Mouse (Mus musculus) mature B cell (primary cell): ENCODE measurements around the gene Lamb1.

Source experiments
- in situ Hi-C: fragments of 300-500 bp; cut with MboI; formaldehyde crosslinking; loops from 2 replicates; pipeline ENCODE4 v1.14.3; 2019

Lamb1 gene

DNA sequence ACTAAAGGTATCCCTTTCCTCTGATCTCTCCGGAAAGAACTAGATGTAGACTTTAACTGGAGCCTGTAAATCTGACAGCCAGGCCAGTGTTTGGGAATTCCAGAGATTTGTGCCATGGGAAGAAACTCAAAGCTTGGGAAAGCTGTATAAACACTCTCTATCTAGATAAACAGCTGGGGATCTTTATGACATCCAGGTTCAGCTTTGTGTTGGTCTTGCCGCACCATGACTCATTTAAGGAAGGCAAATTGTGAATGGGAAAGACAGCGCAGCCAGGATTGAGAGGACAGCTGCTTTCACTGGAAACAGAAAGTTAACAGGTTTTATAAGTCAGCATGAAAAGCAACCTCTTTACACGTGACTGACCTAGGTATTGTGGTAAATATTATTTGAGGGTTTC, 12.8 kb upstream of the Lamb1 start:
- in situ Hi-C loops = no loop called here

DNA sequence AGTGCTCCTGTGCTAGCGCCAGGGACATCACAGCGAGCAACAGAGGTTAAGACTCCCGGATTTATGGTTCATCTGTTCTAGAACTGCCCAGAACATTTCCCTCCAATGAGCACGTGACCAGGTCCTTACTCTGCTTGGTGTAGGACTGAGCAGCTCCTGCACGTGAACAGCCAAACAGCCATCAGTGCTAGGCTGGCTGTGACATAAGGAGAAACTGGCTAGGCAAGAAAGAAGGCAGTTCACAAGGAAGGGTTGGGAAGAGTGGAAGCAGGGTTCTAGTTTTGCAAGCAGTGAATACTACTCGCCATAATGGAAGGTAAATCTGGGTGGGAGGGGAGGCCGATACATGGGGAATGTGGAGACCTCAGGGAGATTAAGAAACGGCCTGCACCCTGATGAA, 10.1 kb upstream of the Lamb1 start:
- in situ Hi-C loops = no loop called here

DNA sequence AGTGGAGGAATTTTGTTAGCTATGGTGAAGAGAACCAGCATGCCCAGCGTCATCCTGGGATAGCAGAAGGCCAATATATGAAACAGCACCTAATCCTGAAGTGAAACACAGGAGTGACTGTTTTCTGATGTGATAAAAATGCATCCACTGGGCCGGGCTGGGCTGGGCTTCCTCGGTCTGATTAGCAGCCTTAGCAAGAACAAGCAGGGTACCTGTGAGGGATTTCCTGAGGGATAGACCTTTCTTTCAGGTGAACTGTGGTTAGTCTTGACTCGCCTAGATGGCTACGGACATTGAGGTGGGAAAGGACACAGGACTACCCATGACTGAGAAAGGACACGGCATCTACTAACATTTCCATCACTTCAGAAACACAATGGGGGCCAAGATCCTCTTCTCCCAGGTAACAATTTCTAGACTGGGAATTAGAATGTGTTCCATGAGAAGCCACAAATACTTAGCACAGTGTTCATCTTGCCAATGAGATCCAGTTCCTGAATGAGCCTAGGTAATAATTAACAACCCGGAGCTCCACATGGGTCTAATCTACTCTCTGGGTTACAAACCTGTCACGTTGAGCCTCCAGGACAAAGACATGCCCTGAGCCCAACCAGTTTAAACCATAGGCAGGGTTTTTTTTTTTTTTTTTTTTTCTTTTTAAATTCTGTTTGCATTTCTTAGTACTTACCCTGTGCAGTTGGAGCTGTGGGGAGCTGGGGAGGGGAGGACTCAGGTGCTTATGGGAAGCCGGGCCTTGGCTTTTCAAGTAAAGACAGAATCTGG, 8.7 kb upstream of the Lamb1 start:
- in situ Hi-C loops = no loop called here

DNA sequence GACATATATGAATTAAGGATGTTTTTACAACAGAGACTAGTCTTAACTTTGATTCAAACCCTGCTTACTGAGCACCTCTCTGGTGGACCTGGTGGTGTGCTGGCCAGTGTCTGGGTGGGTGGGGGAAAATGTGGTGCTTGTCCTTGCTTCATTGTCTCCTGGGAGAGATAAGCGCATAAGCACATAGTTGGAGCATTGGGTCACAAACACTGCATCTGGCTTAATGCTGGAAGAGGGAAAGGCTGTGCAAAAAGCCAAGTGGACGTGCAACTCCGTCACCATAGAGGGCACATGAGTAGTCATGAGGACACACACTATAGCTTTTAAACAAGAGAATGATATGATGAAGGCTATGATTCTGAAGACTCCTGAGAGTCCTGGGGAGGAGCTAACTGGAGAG, 3.2 kb upstream of the Lamb1 start:
- in situ Hi-C loops = no loop called here

DNA sequence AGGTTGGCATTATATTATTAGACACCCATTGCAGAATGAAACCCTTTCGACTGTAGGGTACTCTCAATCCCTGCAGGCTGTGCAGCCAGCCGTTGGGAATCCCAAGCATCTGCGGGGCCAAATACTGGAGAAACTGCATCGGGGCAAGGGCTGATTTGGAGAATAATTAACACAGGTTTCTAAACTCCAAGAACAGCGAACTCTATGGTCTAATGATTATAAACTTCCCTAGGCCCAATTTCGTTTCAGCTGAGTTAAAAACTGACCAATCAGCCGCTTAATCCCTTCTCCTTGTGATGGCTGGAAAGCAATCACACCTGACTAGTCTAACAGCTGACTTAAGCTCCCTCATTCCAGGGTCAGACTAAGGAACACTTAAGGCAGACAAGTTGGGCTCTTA, 1.1 kb upstream of the Lamb1 start:
- in situ Hi-C loops = no loop called here

DNA sequence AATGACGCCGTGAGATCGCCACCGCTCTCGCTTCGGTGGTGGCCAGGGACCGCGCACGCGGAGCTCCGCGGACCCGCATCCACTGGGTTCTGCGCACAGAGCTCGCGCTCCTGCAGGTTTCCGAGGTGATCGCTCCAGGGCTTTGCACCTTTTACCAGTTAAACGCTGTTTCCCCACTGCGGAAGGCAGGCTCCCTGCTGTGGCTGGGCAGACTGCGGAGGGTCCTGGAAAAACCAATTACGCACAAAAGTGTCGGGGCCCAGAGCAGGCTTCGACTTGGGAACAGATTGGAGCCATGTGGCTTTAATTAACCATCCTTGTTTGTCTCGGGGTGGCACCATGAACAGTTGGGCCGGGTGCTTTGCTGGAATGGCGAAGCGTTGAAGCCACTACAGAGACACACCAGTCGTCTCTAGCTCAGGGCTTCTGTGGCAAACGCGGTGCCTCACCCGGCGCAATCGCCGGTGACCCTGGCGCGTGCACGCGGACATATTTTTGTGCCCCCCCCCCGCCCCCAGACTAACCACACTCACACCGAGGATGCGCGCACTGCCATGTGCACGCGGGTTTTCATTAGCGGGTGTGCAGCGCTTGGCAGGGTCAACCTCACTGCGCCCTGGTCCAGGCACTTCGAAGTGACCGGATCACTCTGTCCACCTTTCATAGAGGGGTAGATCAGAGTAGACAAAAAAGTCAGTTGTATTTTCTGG, 843 bp downstream of the Lamb1 start:
- in situ Hi-C loops = no loop called here

DNA sequence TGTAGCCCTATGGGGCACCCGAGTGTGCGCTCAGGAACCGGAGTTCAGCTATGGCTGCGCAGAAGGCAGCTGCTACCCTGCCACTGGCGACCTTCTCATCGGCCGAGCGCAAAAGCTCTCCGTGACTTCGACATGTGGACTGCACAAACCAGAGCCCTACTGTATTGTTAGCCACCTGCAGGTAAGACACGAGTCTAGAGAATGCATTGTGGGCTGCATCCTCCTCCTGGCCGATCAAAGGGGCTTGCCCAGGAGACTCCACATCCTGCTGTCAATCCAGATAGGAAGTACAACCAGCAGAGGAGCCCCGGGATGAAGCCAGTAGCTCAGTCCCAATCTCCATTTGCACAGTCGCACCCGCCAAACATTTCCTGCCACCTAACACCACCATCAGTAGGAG, 1.7 kb downstream of the Lamb1 start:
- in situ Hi-C loops = no loop called here

DNA sequence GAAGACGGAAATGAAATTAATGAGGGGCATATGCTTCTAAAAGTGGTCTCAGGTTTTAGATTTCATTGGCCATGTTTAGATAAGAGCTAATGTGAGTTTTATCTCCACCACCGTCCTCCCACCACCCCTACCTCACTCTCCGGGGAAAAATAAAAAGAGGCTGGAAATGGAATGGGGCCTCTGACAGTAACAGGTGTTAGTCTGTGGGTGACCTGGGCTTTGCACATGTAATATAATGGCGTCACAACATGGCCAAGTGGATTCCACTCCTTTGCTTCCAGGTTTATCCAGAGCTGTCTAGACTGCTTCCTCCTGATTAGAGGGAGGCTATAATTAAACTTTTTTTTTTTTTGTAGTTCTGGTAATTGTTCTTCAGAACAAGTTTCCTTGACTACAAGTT, 2.3 kb downstream of the Lamb1 start:
- in situ Hi-C loops = no loop called here

DNA sequence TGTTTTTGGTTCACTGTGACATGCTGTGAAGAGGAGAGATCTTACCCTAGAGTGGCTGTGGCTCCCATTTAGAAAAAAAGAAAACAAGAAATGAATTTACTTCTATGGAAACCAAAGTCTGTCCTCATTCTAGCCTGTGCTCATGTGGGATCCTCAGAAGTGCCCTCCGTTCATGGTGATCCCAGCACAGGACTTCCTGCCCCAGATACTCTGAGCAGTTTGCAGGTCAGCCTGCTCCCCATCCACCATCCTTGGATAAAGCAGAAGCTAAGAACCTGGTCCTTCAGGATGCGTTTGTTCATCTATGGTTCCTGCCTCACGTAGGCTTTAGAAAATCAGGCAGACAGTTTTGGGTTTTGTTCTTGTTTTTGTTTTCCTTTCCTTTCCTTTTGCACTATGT, 3.3 kb downstream of the Lamb1 start:
- in situ Hi-C loops = no loop called here

DNA sequence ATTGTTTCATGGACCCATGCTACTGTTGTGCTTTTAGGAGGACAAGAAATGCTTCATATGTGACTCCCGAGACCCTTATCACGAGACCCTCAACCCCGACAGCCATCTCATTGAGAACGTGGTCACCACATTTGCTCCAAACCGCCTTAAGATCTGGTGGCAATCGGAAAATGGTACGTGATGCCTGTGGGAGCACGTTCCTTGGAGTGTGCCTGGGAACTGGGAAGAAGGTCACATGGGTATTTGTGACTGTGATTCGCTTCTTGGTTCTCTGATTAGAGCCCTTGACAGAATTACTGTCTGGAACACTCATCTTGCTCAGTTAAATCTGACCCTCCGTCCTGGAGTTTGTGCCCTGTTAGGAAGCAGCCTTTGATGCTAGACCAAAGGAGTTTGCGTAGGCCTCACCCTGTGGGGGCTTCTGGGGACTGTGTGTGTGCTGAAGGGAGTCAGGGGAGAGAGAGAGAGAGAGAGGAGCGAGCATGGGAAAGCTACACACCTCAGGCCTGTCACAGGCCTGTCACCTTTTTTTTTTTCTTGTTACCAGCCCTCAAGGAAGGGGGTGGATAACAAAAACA, 4.1 kb downstream of the Lamb1 start:
- in situ Hi-C loops = no loop called here

DNA sequence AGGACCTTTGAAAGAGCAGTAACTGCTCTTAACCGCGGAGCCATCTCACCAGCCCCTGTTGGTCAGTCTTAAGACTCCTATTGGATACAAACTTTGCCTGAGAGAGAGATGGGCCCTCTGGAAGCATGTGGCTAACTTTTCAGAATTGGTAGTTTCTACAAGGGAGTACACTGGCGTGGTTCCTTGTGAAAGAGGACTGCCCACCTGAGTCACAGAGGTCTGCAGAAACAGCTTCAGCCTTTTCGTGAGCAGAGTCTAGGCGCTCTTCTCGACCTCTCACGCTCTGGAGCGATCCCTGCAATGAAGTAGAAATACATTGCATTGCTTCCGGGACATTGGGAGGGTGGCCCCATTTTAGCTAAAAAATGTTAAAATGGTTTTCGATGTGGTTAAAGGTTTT, 5.3 kb downstream of the Lamb1 start:
- in situ Hi-C loops = no loop called here

DNA sequence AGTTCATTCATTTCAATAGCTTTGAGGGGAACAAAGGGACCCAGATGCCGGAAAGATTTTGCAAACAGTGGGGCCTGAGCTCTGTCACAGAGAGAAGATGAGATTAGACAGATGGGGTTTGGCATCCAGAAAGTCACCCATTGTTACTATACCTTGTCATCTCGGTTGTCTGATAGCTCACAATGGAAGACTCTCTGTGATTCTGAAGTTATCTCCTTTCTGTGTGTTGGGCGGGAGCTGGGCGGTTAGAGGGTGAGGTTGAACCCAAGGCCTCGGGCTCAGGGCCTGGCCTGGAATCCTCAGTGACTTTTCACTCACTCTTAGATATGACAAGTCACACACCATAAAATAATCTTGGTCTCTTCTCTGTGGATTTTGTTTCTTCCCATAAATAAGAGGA, 5.7 kb downstream of the Lamb1 start:
- in situ Hi-C loops = no loop called here

DNA sequence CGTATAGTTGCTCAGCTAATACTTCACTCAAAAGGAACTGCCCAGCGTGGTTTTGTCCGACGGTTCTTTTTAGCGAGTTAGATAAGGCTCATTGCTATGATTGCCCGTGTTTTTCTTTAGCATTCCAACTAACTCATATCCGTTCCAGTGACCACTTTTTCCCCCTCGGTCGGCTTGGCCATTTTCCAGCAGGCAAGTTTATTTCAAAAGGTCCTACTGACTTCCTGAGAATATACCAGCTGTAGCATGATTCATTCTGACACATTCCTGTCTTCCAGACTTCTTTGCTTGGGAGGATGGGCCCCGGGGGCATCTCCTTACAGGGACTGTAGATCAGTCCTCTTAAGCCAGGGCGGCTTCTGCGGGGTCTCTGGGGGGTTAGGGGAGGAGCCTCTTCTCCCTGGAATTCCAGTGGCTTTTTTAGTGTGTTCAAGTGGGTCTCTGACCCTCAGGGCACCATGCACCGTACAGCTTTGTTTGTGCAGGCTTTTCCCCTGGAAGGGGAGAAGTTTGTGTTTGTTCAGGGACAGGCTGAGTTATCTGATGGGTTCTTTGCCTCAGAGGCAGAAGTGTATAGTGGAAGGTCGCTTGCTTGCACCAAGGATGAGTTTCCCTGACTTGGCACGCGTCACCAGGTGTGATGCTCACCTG, 6.5 kb downstream of the Lamb1 start:
- in situ Hi-C loops = no loop called here

DNA sequence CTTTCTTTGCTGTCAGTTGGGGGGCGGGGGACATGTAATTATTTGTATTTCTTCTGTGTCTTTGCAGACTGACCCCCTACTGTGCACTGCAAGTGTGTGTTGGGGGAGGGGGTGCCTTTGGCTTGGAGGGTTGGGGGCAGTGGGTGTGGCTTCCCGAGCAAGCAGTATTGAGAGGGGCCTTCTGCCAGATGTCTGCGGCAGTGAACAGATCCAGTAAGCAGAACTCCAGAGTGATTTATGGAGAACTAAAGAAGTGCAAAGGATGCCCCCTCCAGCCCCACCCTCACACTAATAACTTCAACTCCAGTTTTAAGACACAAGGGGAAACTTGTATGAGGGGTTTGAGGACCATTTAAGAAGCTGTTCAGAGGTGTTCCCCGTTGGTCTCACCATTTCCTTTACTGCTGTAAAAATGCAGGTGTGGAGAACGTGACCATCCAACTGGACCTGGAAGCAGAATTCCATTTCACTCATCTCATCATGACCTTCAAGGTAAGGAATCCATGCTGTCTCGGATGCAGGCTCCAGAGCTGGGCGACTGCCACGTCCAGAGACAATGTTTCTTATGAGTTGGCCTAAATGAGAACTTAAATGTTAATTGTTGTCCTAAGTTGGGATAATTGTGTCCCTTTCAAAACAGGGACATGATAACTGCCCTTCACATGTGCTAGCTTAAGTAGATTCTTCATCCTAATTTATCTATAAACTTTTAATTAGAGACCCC, 7.1 kb downstream of the Lamb1 start:
- in situ Hi-C loops = no loop called here

DNA sequence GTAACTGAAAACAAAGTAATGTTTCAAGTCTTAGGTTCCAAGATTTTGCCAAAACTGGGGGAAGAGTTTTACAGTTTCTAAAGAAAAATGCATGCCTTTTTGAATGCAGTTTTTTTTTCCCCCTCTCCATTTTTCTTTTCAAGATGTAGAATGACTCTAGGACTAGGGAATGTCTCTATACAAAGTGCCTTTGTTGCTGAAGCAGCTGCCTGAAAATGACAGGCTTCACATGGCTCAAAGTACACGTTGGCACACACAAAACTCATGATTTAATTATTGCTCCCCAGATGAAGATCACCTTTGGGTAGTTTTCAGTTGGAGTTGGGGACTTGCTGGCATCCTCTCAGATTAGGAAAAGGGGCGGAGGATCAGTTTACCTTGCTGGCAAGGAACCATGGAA, 7.8 kb downstream of the Lamb1 start:
- in situ Hi-C loops = no loop called here

DNA sequence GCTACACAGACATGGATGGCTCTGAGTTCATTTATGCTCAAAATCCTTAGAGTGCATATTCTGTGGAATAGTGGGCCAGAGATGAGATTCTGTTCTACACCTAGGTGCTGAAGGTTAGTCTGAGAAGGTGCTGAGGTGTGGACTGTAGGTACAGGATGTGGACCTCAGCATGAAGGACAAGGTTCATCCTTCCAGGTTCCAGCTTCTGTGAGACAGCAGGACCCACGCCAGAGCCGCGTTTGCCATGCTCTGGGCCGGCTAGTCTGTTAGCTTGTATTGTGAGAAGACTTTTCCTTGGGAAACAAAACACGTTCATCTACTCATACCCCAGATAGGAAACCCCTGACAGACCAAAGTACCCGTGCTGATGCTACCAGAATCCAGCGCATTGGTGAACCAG, 8.6 kb downstream of the Lamb1 start:
- in situ Hi-C loops = no loop called here

DNA sequence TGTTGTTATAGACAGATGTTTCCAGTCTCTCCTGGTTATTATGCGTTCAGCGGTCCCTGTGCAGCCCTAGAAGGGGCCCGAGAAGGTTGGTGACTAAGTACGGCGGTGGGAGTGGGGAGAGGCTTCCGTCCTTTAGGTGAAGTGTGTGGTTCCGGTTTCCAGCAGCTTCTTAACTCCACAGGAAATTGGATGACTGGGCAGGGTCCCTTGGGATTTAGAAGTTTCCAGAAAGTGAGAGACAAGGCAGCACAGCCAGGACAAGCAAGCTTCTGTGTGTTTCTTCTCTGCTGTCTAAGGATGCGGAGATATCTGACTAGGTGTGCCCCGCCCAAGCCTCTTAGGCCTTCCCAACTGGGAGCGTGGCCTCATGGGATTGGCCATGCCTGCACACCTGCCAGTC, 10.4 kb downstream of the Lamb1 start:
- in situ Hi-C loops = no loop called here

DNA sequence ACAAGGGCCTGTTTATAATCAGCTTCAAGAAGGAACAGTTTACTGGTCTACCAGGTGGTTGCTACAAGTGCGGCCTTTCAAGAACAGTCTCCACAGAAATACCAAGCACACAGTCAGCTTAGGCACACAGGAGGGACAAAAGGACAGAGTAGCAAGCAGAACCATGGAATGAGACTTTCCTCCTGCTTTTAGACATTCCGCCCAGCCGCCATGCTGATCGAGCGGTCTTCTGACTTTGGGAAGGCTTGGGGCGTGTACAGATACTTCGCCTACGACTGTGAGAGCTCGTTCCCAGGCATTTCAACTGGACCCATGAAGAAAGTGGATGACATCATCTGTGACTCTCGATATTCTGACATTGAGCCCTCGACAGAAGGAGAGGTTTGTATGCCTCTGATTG, 13.2 kb downstream of the Lamb1 start:
- in situ Hi-C loops = no loop called here

DNA sequence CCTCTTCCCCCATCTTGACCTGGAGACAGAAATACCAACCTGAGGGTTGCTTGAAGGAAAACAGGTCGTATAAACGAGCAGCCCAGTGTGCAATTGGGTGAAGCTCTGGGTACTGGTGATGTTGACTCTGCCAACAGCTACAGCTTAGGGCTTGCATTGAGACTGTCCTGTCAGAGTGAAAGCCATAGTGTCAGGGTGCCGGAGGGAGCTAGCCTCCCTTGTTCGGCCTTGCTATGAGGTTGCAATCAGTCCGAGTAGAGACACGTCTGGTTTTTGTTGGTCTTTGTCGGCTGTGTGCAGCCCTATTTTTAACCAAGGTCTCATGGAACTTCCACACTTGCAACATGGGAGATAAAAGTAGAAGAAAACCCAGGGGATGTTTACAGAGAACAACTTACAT, 15.3 kb downstream of the Lamb1 start:
- in situ Hi-C loops = no loop called here

DNA sequence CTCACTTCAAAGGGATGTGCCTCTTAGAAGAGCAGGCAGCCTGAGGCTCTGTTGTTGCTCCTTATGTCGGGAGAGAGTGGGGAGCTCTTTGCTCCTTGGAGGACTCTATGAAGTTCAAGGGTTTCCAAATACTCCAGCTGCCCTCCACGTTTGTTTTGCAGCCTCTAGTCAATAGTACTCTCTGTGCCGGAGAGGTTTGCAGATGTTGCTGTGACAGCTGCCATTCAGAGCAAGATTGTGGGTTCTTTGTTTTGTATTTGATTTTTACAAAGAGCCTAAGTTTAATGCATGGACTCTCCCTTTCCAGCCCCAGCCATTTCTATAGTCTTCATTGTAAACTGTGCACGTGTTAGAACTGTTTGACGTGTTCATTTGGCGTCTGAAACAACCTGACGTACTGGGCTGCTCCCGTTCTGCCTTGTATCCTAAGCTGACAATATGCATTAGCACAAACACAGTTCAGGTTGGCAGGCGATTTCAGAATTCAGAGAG, 16.1 kb downstream of the Lamb1 start:
- in situ Hi-C loops = no loop called here

DNA sequence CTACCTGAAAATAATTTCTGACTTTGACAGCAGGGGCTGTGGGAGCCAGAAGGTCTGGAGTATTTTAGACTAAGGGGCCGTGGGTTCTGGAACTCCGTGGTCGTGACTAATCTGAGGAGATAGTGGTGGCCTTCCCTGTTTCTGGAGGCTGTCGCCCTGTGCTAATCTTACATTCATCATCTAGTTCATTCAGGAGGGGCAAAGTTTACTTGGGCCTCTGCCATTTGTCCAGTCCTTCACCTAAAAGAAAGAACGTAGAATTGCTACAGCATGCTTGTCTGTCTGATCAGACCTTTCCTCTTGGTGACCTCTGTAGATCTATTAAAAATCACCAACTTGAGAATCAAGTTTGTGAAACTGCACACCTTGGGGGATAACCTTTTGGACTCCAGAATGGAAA, 17.2 kb downstream of the Lamb1 start:
- in situ Hi-C loops = no loop called here

DNA sequence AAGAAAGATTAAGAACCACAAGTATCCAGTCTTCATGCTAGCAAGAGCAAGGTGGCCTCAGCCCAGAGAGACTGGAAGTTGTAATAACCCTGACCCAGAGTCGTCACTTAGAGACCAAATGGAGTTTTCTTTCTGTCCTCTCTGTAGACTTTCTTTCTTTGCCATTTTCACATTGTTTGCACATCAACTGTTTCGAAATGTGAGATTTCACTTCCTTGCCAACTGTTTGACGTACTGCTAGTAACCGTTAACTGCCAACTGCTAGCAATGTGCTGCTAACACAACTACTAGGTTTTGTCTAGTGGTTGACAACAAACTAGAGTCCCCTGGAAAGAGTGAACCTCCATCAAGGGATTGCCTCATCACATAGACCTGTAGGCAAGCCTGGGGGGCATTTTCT, 18.1 kb downstream of the Lamb1 start:
- in situ Hi-C loops = no loop called here
